Mouse (Mus musculus) MEL (cell line): ENCODE data around the gene Htatsf1. TPM values are rescaled to one million over a fixed set of nuclear protein-coding genes. Genes with fewer than 3 reads are reported as not detected.

ENCODE experiments used
- DNase-seq: peaks from one replicate; pipeline ENCODE4 v3.0.0; 2011; ENCODE audit warnings: low read depth, low spot score
- H3K27ac ChIP-seq: 2 replicates; pipeline ENCODE4 v1.5.1; 2012; ENCODE audit warnings: low read depth, mild to moderate bottlenecking, control low read depth, low read length, moderate library complexity; ENCODE audit not compliant: control insufficient read depth
- H3K27me3 ChIP-seq, 2 experiments: fragments of 150-350 bp in 1 of 2; sonication (generic) in 1 of 2; 2 replicates each; pipeline ENCODE4 v1.6.1; 2012; ENCODE audit warnings: low read length in 2 of 2, mild to moderate bottlenecking in 2 of 2, improper control_type of control experiment in 1 of 2, moderate library complexity in 1 of 2; ENCODE audit not compliant: insufficient read depth in 2 of 2, control insufficient read depth in 1 of 2
- H3K36me3 ChIP-seq, 2 experiments: 2 replicates each; pipeline ENCODE4 v1.6.1; 2012 to 2014; ENCODE audit warnings: low read length in 2 of 2, improper control_type of control experiment in 1 of 2, inconsistent platforms in 1 of 2, mild to moderate bottlenecking in 1 of 2; ENCODE audit not compliant: insufficient read depth in 2 of 2, control insufficient read depth in 1 of 2
- H3K4me1 ChIP-seq, 2 experiments: fragments of 150-350 bp in 1 of 2; sonication (generic) in 1 of 2; 2 replicates each; pipeline ENCODE4 v1.6.1; 2012; ENCODE audit warnings: low read length in 2 of 2, improper control_type of control experiment in 1 of 2, mild to moderate bottlenecking in 1 of 2; ENCODE audit not compliant: insufficient read depth in 2 of 2, control insufficient read depth in 1 of 2
- H3K4me3 ChIP-seq, 2 experiments: fragments of 150-350 bp in 1 of 2; sonication (generic) in 1 of 2; 2 replicates each; pipeline ENCODE4 v1.5.1; 2012; ENCODE audit warnings: low read depth in 2 of 2, low read length in 2 of 2, mild to moderate bottlenecking in 2 of 2, moderate library complexity in 2 of 2, control low read depth in 1 of 2, improper control_type of control experiment in 1 of 2; ENCODE audit not compliant: control insufficient read depth in 1 of 2, insufficient read depth in 1 of 2
- H3K79me2 ChIP-seq: 2 replicates; pipeline ENCODE4 v1.6.1; 2012; ENCODE audit warnings: mild to moderate bottlenecking, low read length, moderate library complexity; ENCODE audit not compliant: control insufficient read depth, poor library complexity, insufficient read depth
- H3K9ac ChIP-seq: 2 replicates; pipeline ENCODE4 v1.6.1; 2012; ENCODE audit warnings: low read depth, mild to moderate bottlenecking, control low read depth, low read length, moderate library complexity; ENCODE audit not compliant: control insufficient read depth, poor library complexity, severe bottlenecking
- H3K9me3 ChIP-seq: fragments of 150-350 bp; sonication (generic); replicated peaks from 2 replicates; pipeline ENCODE4 v1.6.1; 2012; ENCODE audit warnings: mild to moderate bottlenecking, low read length, improper control_type of control experiment, moderate library complexity; ENCODE audit not compliant: insufficient read depth
- BHLHE40 ChIP-seq: IDR thresholded peaks from 2 replicates; pipeline ENCODE4 v1.6.1; 2012; ENCODE audit warnings: low read depth, mild to moderate bottlenecking, inconsistent platforms, low read length, improper control_type of control experiment, borderline replicate concordance
- CHD1 ChIP-seq: IDR thresholded peaks from 2 replicates; pipeline ENCODE4 v1.6.1; 2012; ENCODE audit warnings: low read depth, mild to moderate bottlenecking, inconsistent platforms, low read length, improper control_type of control experiment
- E2F4 ChIP-seq: IDR thresholded peaks from 2 replicates; pipeline ENCODE4 v1.6.1; 2011; ENCODE audit warnings: low read depth, low read length, improper control_type of control experiment, borderline replicate concordance
- GABPA ChIP-seq: IDR thresholded peaks from 2 replicates; pipeline ENCODE4 v1.6.1; 2012; ENCODE audit warnings: low read depth, mild to moderate bottlenecking, inconsistent platforms, low read length, improper control_type of control experiment, moderate library complexity
- JUND ChIP-seq: IDR thresholded peaks from 2 replicates; pipeline ENCODE4 v1.6.1; 2011; ENCODE audit warnings: low read depth, mild to moderate bottlenecking, improper control_type of control experiment, low read length
- KAT2A ChIP-seq: conservative IDR thresholded peaks from 2 replicates; pipeline ENCODE4 v1.6.1; 2012; ENCODE audit warnings: low read depth, low read length, improper control_type of control experiment, inconsistent platforms
- MAX ChIP-seq: IDR thresholded peaks from 2 replicates; pipeline ENCODE4 v1.6.1; 2011; ENCODE audit warnings: low read length, improper control_type of control experiment
- MAZ ChIP-seq: IDR thresholded peaks from 2 replicates; pipeline ENCODE4 v1.6.1; 2012; ENCODE audit warnings: low read depth, mild to moderate bottlenecking, inconsistent platforms, low read length, improper control_type of control experiment
- MEF2A ChIP-seq: IDR thresholded peaks from 2 replicates; pipeline ENCODE4 v1.6.1; 2014; ENCODE audit warnings: low read depth, mild to moderate bottlenecking, inconsistent platforms, low read length, improper control_type of control experiment; ENCODE audit not compliant: poor library complexity, insufficient replicate concordance, severe bottlenecking; ENCODE audit errors: extremely low read depth
- MXI1 ChIP-seq: IDR thresholded peaks from 2 replicates; pipeline ENCODE4 v1.6.1; 2011; ENCODE audit warnings: mild to moderate bottlenecking, low read depth, low read length, improper control_type of control experiment
- NRF1 ChIP-seq: IDR thresholded peaks from 2 replicates; pipeline ENCODE4 v1.6.1; 2014; ENCODE audit warnings: low read depth, mild to moderate bottlenecking, inconsistent platforms, low read length, improper control_type of control experiment, moderate library complexity; ENCODE audit not compliant: poor library complexity, insufficient read depth, severe bottlenecking
- RAD21 ChIP-seq: IDR thresholded peaks from 2 replicates; pipeline ENCODE4 v1.6.1; 2011; ENCODE audit warnings: mild to moderate bottlenecking, low read depth, low read length, improper control_type of control experiment
- SIN3A ChIP-seq: IDR thresholded peaks from 2 replicates; pipeline ENCODE4 v1.6.1; 2012; ENCODE audit warnings: low read length, improper control_type of control experiment, inconsistent platforms
- TCF12 ChIP-seq: IDR thresholded peaks from 2 replicates; pipeline ENCODE4 v1.6.1; 2014; ENCODE audit warnings: low read depth, mild to moderate bottlenecking, inconsistent platforms, low read length, improper control_type of control experiment, moderate library complexity
- UBTF ChIP-seq: IDR thresholded peaks from 2 replicates; pipeline ENCODE4 v1.6.1; 2012; ENCODE audit warnings: low read depth, mild to moderate bottlenecking, inconsistent platforms, low read length, improper control_type of control experiment, moderate library complexity, borderline replicate concordance; ENCODE audit not compliant: insufficient read depth
- USF1 ChIP-seq: IDR thresholded peaks from 2 replicates; pipeline ENCODE4 v1.6.1; 2014; ENCODE audit warnings: low read depth, mild to moderate bottlenecking, inconsistent platforms, low read length, improper control_type of control experiment, moderate library complexity
- ZC3H11A ChIP-seq: IDR thresholded peaks from 2 replicates; pipeline ENCODE4 v1.6.1; 2012; ENCODE audit warnings: low read depth, mild to moderate bottlenecking, inconsistent platforms, low read length, improper control_type of control experiment
- ZMIZ1 ChIP-seq: IDR thresholded peaks from 2 replicates; pipeline ENCODE4 v1.6.1; 2012; ENCODE audit warnings: low read depth, mild to moderate bottlenecking, inconsistent platforms, low read length, improper control_type of control experiment, moderate library complexity
- polyA plus RNA-seq, 2 experiments: library from polyadenylated mRNA; stranded (reverse) in 1 of 2; unstranded in 1 of 2; fragments of >175 nt in 1 of 2; fragments of >200 nt in 1 of 2; gene quantifications; 2 replicates each; pipeline versions ENCODE4 v1.2.1 to v1.2.4; 2012; ENCODE audit warnings: low replicate concordance in 2 of 2, low read depth in 1 of 2; ENCODE audit not compliant: insufficient read length in 2 of 2, insufficient read depth in 1 of 2, missing spikeins in 1 of 2
- total RNA-seq: library from RNA; depleted of rRNA; stranded (reverse); fragments of 300-350 nt; gene quantifications from 2 replicates; pipeline ENCODE4 v1.2.3, GENCODE M21; 2012

The Htatsf1 gene
- total and polyA plus RNA-seq, 3 experiments: 27.9 to 30.0 TPM; not detected in 1

GRCm38 (mm10) chrX:57081496-57081895 lies 28.1 kb downstream of the Htatsf1 start:
- no peaks in the 10 kb centered on the region for H3K79me2 ChIP-seq
- H3K9ac ChIP-seq: no peak overlapping the region
- TF ChIP-seq MAZ: no peak
- TF ChIP-seq ZC3H11A: no peak
- TF ChIP-seq MEF2A: no peak
- no peak for TF ChIP-seq GABPA
- no peak for TF ChIP-seq JUND
- no peak for TF ChIP-seq CHD1
- no peak for TF ChIP-seq UBTF
- TF ChIP-seq SIN3A: no peak
- no peak for TF ChIP-seq BHLHE40
- no peak for TF ChIP-seq NRF1
- no peak for TF ChIP-seq MAX
- no peak for TF ChIP-seq KAT2A
- no peak for TF ChIP-seq USF1
- no peak for TF ChIP-seq ZMIZ1
- no peaks in the 10 kb centered on the region for H3K27me3 ChIP-seq
- no peaks in the 10 kb centered on the region for H3K36me3 ChIP-seq
- no peaks in the 10 kb centered on the region for H3K9me3 ChIP-seq
- H3K4me1 ChIP-seq: no peaks in the 10 kb centered on the region
- H3K4me3 ChIP-seq: no peak overlapping the region
- no peak overlapping the region for H3K27ac ChIP-seq
- no peak for DNase-seq

- Histone ChIP-seq H3K4me3 (no peak within 1 kb of the TSS), H3K9ac (no peak within 1 kb of the TSS), H3K9me3 (no peaks in the 10 kb centered on the region), H3K27ac (no peak within 1 kb of the TSS), H3K27me3 (no peaks in the 10 kb centered on the region), H3K36me3 (no peaks in the 10 kb centered on the region), H3K79me2 (no peaks in the 10 kb centered on the region), H3K4me1 (no peaks in the 10 kb centered on the region)
- no peak for DNase-seq
- no peak for TF ChIP-seq RAD21
- no peak for TF ChIP-seq E2F4
- no peak for TF ChIP-seq MXI1
- no peak for TF ChIP-seq MEF2A
- no peak for TF ChIP-seq TCF12
Measured at GRCm38 (mm10) chrX:57087806-57088205, 34.4 kb downstream of the Htatsf1 start, which contains the start of gene Vgll1. Gene Vgll1 (plus strand): TSS chrX:57088106.
